Mouse (Mus musculus) E14TG2a.4 (cell line): Measurements from ENCODE around the gene Timm22.

Experiments used
- CTCF ChIP-seq: conservative IDR thresholded peaks from 2 replicates; pipeline ENCODE4 v1.5.1; 2014; ENCODE audit warnings: low read length
- NANOG ChIP-seq: IDR thresholded peaks from 2 replicates; pipeline ENCODE4 v1.6.1; 2014; ENCODE audit warnings: borderline replicate concordance, low read length, mixed read lengths
- POU5F1 ChIP-seq: IDR thresholded peaks from 2 replicates; pipeline ENCODE4 v1.6.1; 2014; ENCODE audit warnings: low read length, borderline replicate concordance

- TF ChIP-seq CTCF (no peak), POU5F1 (no peak), NANOG (no peak)
Observed at GRCm38 (mm10) chr11:76364038-76364437, 42.7 kb upstream of the Timm22 start.
